Mouse (Mus musculus) ES-Bruce4 (cell line): ENCODE data around the gene Tspan17.

Source experiments
- CTCF ChIP-seq: IDR thresholded peaks from one replicate; pipeline ENCODE4 v1.8.1; 2011; ENCODE audit warnings: low read depth, low read length
- POLR2A ChIP-seq: IDR thresholded peaks from one replicate; pipeline ENCODE4 v1.8.1; 2011; ENCODE audit warnings: low read length; ENCODE audit not compliant: insufficient read depth

GRCm38 (mm10) chr13:54757093-54757830, 31.9 kb upstream of the Tspan17 start:
- TF ChIP-seq CTCF (no peak), POLR2A (no peak)
